ENCODE assay signal across 7 mouse cellular contexts in genomic region chr10:44530067-44530360, GRCm38 (mm10). TPM values are rescaled to one million over a fixed set of nuclear protein-coding genes. Genes with fewer than 3 reads are reported as not detected.
DNase-seq lines count a peak whose midpoint lies in the region; ATAC-seq lines count a peak whose summit lies in the region.

No protein-coding gene starts in this region.

- H3K27me3 ChIP-seq in lung, embryonic 16.5 days (ENCODE audit: control insufficient read depth, insufficient read depth, low read depth, low read length): peaks cover 7% of the 10 kb centered on the region
- peaks cover 85% of the 10 kb centered on the region for H3K27me3 ChIP-seq in forebrain, embryonic 13.5 days
- peaks cover 42% of the 10 kb centered on the region for H3K27me3 ChIP-seq in limb, embryonic 15.5 days
- peaks cover 21% of the 10 kb centered on the region for H3K27me3 ChIP-seq in stomach, embryonic 16.5 days (ENCODE audit: control insufficient read depth, insufficient read depth, low read length)

- peak overlapping the region; percentile 95 for H3K4me2 ChIP-seq in lung, embryonic 16.5 days (ENCODE audit: low read depth, low read length)
- peak overlapping the region; percentile 72 for H3K4me2 ChIP-seq in forebrain, embryonic 13.5 days
- peak overlapping the region; percentile 68 for H3K4me2 ChIP-seq in limb, embryonic 15.5 days
- peak overlapping the region; percentile 91 for H3K4me2 ChIP-seq in stomach, embryonic 16.5 days (ENCODE audit: low read depth, low read length)

- H3K27ac ChIP-seq in lung, embryonic 16.5 days (ENCODE audit: low read length): no peak overlapping the region; the same call in 1 of the 2 replicates
- H3K27ac ChIP-seq in forebrain, embryonic 13.5 days: no peak overlapping the region
- H3K27ac ChIP-seq in limb, embryonic 15.5 days: no peak overlapping the region
- no peak overlapping the region for H3K27ac ChIP-seq in stomach, embryonic 16.5 days (ENCODE audit: low read length)

- H3K36me3 ChIP-seq in lung, embryonic 16.5 days (ENCODE audit: control insufficient read depth, insufficient read depth, low read length): no peaks in the 10 kb centered on the region
- H3K36me3 ChIP-seq in forebrain, embryonic 13.5 days (ENCODE audit: poor library complexity, severe bottlenecking): no peaks in the 10 kb centered on the region
- no peaks in the 10 kb centered on the region for H3K36me3 ChIP-seq in limb, embryonic 15.5 days
- no peaks in the 10 kb centered on the region for H3K36me3 ChIP-seq in stomach, embryonic 16.5 days (ENCODE audit: control insufficient read depth, insufficient read depth, low read length)

- peaks cover 13% of the 10 kb centered on the region for H3K4me1 ChIP-seq in lung, embryonic 16.5 days (replicated peaks; ENCODE audit: control insufficient read depth, insufficient read depth, low read length)
- peaks cover 20% of the 10 kb centered on the region for H3K4me1 ChIP-seq in forebrain, embryonic 13.5 days
- peaks cover 27% of the 10 kb centered on the region for H3K4me1 ChIP-seq in limb, embryonic 15.5 days
- H3K4me1 ChIP-seq in stomach, embryonic 16.5 days (ENCODE audit: control insufficient read depth, insufficient read depth, low read length): peaks cover 10% of the 10 kb centered on the region; the same call in 1 of the 2 replicates

- H3K4me3 ChIP-seq in lung, embryonic 16.5 days (ENCODE audit: low read length): peak overlapping the region; percentile 69
- peak overlapping the region; percentile 48 for H3K4me3 ChIP-seq in forebrain, embryonic 13.5 days
- H3K4me3 ChIP-seq in limb, embryonic 15.5 days: peak overlapping the region; percentile 56
- peak overlapping the region; percentile 63 for H3K4me3 ChIP-seq in stomach, embryonic 16.5 days (replicated peaks; ENCODE audit: low read length)

- no peak for DNase-seq in lung, postnatal 4 days
- no peak for DNase-seq in cerebellum, adult 11-12 months
- no peak for DNase-seq in spleen, postnatal 36 days (ENCODE audit: low spot score in 2 of 2)

- H3K9ac ChIP-seq in lung, embryonic 16.5 days (ENCODE audit: low read length): peak overlapping the region; percentile 73
- 0 out of 2 replicates have a peak overlapping the region, but pooled peaks have one; percentile 45 for H3K9ac ChIP-seq in forebrain, embryonic 13.5 days
- no peak overlapping the region for H3K9ac ChIP-seq in limb, embryonic 15.5 days
- peak overlapping the region; percentile 56 for H3K9ac ChIP-seq in stomach, embryonic 16.5 days (ENCODE audit: low read length)

- 4% methylated on average over 5 of the region's 5 CpGs for whole genome bisulfite sequencing in lung, embryonic 16.5 days
- 1% methylated on average over 5 of the region's 5 CpGs for WGBS in forebrain, embryonic 13.5 days
- WGBS in limb, embryonic 15.5 days: 11% methylated on average over 5 of the region's 5 CpGs
- 9% methylated on average over 5 of the region's 5 CpGs for WGBS in stomach, embryonic 16.5 days

- no peaks in the 10 kb centered on the region for H3K9me3 ChIP-seq in lung, embryonic 16.5 days (ENCODE audit: control insufficient read depth, low read length)
- no peaks in the 10 kb centered on the region for H3K9me3 ChIP-seq in forebrain, embryonic 13.5 days (replicated peaks)
- H3K9me3 ChIP-seq in limb, embryonic 15.5 days: no peaks in the 10 kb centered on the region
- H3K9me3 ChIP-seq in stomach, embryonic 16.5 days (replicated peaks; ENCODE audit: control insufficient read depth, low read length): no peaks in the 10 kb centered on the region

- no peak for ATAC-seq in lung, embryonic 16.5 days (ENCODE audit: low read depth)
- no peak for ATAC-seq in forebrain, embryonic 13.5 days
- no peak for ATAC-seq in limb, embryonic 15.5 days (ENCODE audit: insufficient number of reproducible peaks, low FRiP score, low TSS enrichment, low read depth)
- no peak for ATAC-seq in stomach, embryonic 16.5 days (ENCODE audit: insufficient read depth, low FRiP score)

RNA-seq across cellular contexts. Expression of gene Prdm1, which starts 1.7 kb away (rescaled TPM):
- polyA plus RNA-seq in lung, embryonic 16.5 days (2015; fragmentation: Nextera tagmentation; extraction: Ambion mirVana): 2.3 and 2.5 TPM in 2 replicates
- 0.55 and 0.59 TPM in 2 replicates for polyA plus RNA-seq in forebrain, embryonic 13.5 days (2015; fragmentation: Nextera tagmentation; extraction: Ambion mirVana)
- polyA plus RNA-seq in limb, embryonic 15.5 days (2015; fragmentation: Nextera tagmentation; extraction: Ambion mirVana): 7.1 and 8.2 TPM in 2 replicates
- 6.8 and 7.2 TPM in 2 replicates for polyA plus RNA-seq in stomach, embryonic 16.5 days (2015; fragmentation: Nextera tagmentation; extraction: Ambion mirVana)
